Mouse (Mus musculus) olfactory bulb, adult 2 months (tissue): ENCODE data around the gene Tspear. TPM values are rescaled to one million over a fixed set of nuclear protein-coding genes. Genes with fewer than 3 reads are reported as not detected.

Source experiments
- H3K27ac ChIP-seq: fragments of 200-500 bp; 2 replicates; pipeline ENCODE4 v1.5.1; 2012; ENCODE audit warnings: low read depth, low read length; ENCODE audit not compliant: insufficient read depth
- H3K4me1 ChIP-seq: fragments of 200-500 bp; 2 replicates; pipeline ENCODE4 v1.6.1; 2012; ENCODE audit warnings: low read length; ENCODE audit not compliant: control insufficient read depth, insufficient read depth
- H3K4me3 ChIP-seq: fragments of 200-500 bp; 2 replicates; pipeline ENCODE4 v1.5.1; 2012; ENCODE audit warnings: mild to moderate bottlenecking, low read depth, low read length, moderate library complexity; ENCODE audit not compliant: insufficient read depth
- CTCF ChIP-seq: fragments of 200-500 bp; IDR thresholded peaks from 2 replicates; pipeline ENCODE4 v1.5.1; 2012; ENCODE audit warnings: low read depth, mild to moderate bottlenecking, low read length, moderate library complexity; ENCODE audit not compliant: insufficient read depth
- POLR2A ChIP-seq: fragments of 200-500 bp; IDR thresholded peaks from 2 replicates; pipeline ENCODE4 v1.6.1; 2012; ENCODE audit warnings: mild to moderate bottlenecking, low read depth, low read length, moderate library complexity; ENCODE audit not compliant: insufficient read depth
- WGBS: fragments of 180-500 bp; shearing (Covaris S2); methylation state at CpG from one replicate; pipeline ENCODE4 v1.1.7; 2018; 5-methylcytosine and 5-hydroxymethylcytosine counted together
- polyA plus RNA-seq: library from polyadenylated mRNA; stranded (reverse); fragments of >200 nt; gene quantifications from 2 replicates; pipeline ENCODE4 v1.2.4, GENCODE M21; 2012; ENCODE audit warnings: low replicate concordance; ENCODE audit not compliant: missing spikeins, insufficient read depth, insufficient read length

Gene Tspear
- polyA plus RNA-seq, 1 experiment: not detected

DNA sequence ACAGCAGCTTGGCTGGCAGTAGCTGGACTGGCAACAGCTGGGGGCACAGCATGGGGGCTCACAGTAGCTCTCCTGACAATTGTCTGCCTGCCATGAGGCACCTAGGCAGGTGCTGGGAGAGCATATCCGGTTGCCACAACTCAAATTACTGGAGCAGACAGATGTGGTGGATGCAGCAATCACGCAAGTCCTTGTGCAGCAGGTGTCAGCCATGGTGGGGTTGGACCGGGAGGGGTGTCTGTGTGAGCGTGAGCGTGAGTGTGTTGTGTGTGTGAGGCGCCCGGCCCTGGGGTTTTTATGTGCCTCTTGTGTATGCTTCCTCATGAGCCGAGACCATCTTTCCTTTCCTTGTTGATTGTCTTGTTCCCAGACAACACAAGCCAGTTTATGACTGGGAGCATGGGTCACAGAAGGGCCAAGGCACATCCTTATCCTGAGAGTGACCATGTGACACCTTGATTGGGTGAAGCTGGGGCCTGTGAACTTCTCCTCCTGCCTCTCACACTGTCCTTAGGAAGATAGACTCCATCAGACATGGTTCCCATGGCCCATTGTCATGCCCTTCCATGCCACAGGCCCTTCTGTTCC, 112.6 kb downstream of the Tspear start, which contains the start of gene Gm19668:
TSS of gene Gm19668 (minus strand) at position 213 of the 588 bp plus-strand sequence.
- H3K4me1 ChIP-seq: peaks cover 3% of the 10 kb centered on the region; the same call in 1 of the 2 replicates
- H3K4me3 ChIP-seq: no peak within 1 kb of the TSS
- no peak for TF ChIP-seq POLR2A
- TF ChIP-seq CTCF: no peak
- 68% methylated on average over 8 of the region's 8 CpGs for WGBS
- no peak within 1 kb of the TSS for H3K27ac ChIP-seq

DNA sequence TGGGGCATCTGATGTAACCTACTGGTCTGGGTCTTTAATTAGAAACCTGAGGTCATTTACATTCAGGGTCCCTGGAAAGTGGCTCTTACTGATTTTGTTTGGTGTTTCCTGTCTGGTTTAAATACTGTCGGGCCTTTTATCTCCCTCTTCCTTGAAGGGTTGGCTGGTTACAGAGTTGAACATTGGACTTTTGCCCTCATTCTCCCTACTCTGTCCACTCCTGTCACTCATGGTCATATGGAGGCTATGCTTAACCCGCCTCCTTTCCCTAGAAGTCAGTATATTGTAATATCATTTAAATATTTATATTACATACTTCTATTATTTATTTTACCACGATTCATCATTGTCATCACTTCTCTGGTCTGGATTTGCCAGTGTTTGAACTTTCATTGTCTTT, 117.7 kb downstream of the Tspear start:
- no peak overlapping the region for H3K4me3 ChIP-seq
- H3K27ac ChIP-seq: no peak overlapping the region
- 87% methylated on average over 3 of the region's 3 CpGs for WGBS
- TF ChIP-seq CTCF (no peak), POLR2A (no peak)
- H3K4me1 ChIP-seq: no peaks in the 10 kb centered on the region

GRCm38 (mm10) chr10:77811743-77812142, 125.4 kb downstream of the Tspear start, which contains the start of gene Gm9507:
Gene Gm9507 (minus strand): TSS chr10:77811843.
- WGBS: 68% methylated on average over 5 of the region's 5 CpGs
- Histone ChIP-seq H3K27ac (no peak within 1 kb of the TSS), H3K4me3 (no peak within 1 kb of the TSS), H3K4me1 (no peaks in the 10 kb centered on the region)
- TF ChIP-seq CTCF: no peak
- TF ChIP-seq POLR2A: no peak

- WGBS: 59% methylated on average over 4 of the region's 4 CpGs
Measured at GRCm38 (mm10) chr10:77814382-77814781, 128.0 kb downstream of the Tspear start, which contains the start of gene Gm2696. Gene Gm2696 (plus strand): TSS chr10:77814682.

DNA sequence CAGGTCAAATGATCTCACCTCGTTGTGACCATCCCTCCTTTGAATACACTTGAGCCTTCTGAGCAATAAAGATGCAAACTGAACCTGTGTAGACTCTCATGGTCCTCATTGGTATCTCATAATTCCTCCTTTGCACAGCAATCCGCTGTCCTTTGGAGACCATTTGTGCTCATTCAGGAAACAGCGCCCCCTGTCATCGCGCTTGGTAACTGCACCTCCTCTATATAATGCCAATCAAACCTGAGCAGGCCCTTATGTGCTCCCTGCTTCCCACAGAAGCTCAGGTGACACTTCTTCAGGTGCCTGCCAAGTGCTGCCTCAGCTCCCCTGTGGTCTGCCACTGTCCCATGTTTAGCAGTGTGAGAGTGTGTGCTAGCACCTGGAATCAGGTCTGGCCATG, 129.1 kb downstream of the Tspear start:
- WGBS: 35% methylated on average over 5 of the region's 5 CpGs
- H3K27ac ChIP-seq: no peak overlapping the region
- no peaks in the 10 kb centered on the region for H3K4me1 ChIP-seq
- TF ChIP-seq POLR2A: no peak
- no peak for TF ChIP-seq CTCF
- H3K4me3 ChIP-seq: no peak overlapping the region

More at GRCm38 (mm10) chr10:77814382-77814781, 128.0 kb downstream of the Tspear start, which contains the start of gene Gm2696:
- TF ChIP-seq POLR2A (no peak), CTCF (no peak)
- Histone ChIP-seq H3K4me3 (no peak within 1 kb of the TSS), H3K27ac (no peak within 1 kb of the TSS), H3K4me1 (no peaks in the 10 kb centered on the region)

- TF ChIP-seq CTCF (no peak), POLR2A (no peak)
- H3K27ac ChIP-seq: no peak overlapping the region
- H3K4me3 ChIP-seq: no peak overlapping the region
- H3K4me1 ChIP-seq: no peaks in the 10 kb centered on the region
- 99% methylated on average over 4 of the region's 4 CpGs for WGBS
Measured at GRCm38 (mm10) chr10:77818523-77818922, 132.2 kb downstream of the Tspear start.

- TF ChIP-seq POLR2A: no peak
- TF ChIP-seq CTCF: no peak
- Histone ChIP-seq H3K4me1 (no peaks in the 10 kb centered on the region), H3K27ac (no peak overlapping the region), H3K4me3 (no peak overlapping the region)
- WGBS: 59% methylated on average over 4 of the region's 4 CpGs
Measured at GRCm38 (mm10) chr10:77819203-77819602, 132.8 kb downstream of the Tspear start.

GRCm38 (mm10) chr10:77826951-77827350, 140.6 kb downstream of the Tspear start, which contains the start of gene Krtap10-4:
Gene Krtap10-4 (minus strand): TSS chr10:77827095.
- no peak within 1 kb of the TSS for H3K27ac ChIP-seq
- no peaks in the 10 kb centered on the region for H3K4me1 ChIP-seq
- H3K4me3 ChIP-seq: no peak within 1 kb of the TSS
- TF ChIP-seq POLR2A: no peak
- TF ChIP-seq CTCF: no peak
- WGBS: 52% methylated on average over 6 of the region's 6 CpGs

DNA sequence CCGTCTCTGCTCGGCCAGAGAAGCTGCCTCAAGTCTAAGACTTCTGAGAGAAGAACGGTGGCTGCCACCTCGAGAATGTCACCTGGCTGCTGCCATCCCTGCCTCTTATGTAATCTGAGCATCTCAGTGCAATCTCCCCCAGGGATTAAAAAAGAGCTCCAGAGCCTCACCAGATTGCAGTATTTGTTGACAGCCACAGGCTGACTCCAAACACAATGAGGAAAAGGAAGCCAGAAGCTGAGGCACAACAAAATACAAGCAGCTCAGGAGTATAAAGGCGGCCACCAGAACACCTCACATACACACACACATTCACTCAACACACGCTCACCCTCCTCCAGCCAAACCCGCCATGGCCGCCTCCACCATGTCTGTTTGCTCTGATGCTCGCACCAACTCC, 149.3 kb downstream of the Tspear start, which contains the start of gene Krtap10-10:
TSS of gene Krtap10-10 (plus strand) at position 301 of the 400 bp plus-strand sequence.
- Histone ChIP-seq H3K4me3 (no peak within 1 kb of the TSS), H3K4me1 (no peaks in the 10 kb centered on the region), H3K27ac (no peak within 1 kb of the TSS)
- TF ChIP-seq CTCF: no peak
- TF ChIP-seq POLR2A: no peak
- WGBS: 65% methylated on average over 9 of the region's 9 CpGs

GRCm38 (mm10) chr10:77839006-77839405, 152.6 kb downstream of the Tspear start:
- no peak for TF ChIP-seq CTCF
- TF ChIP-seq POLR2A: no peak
- Histone ChIP-seq H3K4me1 (no peaks in the 10 kb centered on the region), H3K4me3 (no peak overlapping the region), H3K27ac (no peak overlapping the region)
- WGBS: 76% methylated on average over 6 of the region's 6 CpGs
